Mouse (Mus musculus) liver, postnatal 0 days (tissue): ENCODE results near the gene Fam171a2.

Experiments used
- CTCF ChIP-seq: sonication (generic); IDR thresholded peaks from 2 replicates; pipeline ENCODE4 v1.5.1; 2016; ENCODE audit warnings: antibody characterized with exemption, low read depth
- EP300 ChIP-seq: IDR thresholded peaks from 2 replicates; pipeline ENCODE4 v1.6.1; 2016; ENCODE audit warnings: antibody characterized with exemption, low read depth, mild to moderate bottlenecking

DNA sequence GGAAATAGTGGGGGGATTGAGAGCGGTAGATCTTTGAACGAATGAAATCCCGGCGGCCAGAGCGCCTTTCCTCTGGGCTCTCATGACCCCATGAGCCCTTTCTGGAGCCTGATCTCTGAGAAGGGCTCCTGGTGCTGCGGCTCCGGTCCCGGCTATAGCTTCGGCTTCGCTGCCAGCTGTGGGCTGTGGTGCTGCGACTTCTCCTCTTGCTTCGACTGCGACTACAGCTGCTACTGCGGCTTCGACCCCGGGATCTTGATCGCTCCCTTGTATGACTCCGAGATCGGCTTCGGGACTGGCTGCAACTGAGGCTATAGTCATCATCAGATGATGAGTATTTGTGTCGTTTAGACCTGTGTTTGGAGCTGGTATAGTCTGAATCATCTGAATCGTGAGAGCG is 32.1 kb upstream of the Fam171a2 start:
- TF ChIP-seq CTCF: no peak
- TF ChIP-seq EP300: no peak
